Mouse (Mus musculus) MEL (cell line): ENCODE measurements at regions not wholly inside any gene's neighbourhood (a gene's known extent, or its start where the extent isn't known, plus 50 kb on each side); places are given as distances from the start of the nearest gene placed in this dataset.

Experiments
- CTCF ChIP-seq, 3 experiments: IDR thresholded peaks in 2 of 3; conservative IDR thresholded peaks in 1 of 3; 2 replicates each; pipeline ENCODE4 v1.5.1; 2011 to 2012; ENCODE audit warnings: low read length in 3 of 3, low read depth in 2 of 3, mild to moderate bottlenecking in 2 of 3, improper control_type of control experiment in 1 of 3, inconsistent platforms in 1 of 3, mixed read lengths in 1 of 3, moderate library complexity in 1 of 3; ENCODE audit not compliant: control insufficient read depth in 1 of 3, insufficient read depth in 1 of 3, poor library complexity in 1 of 3, severe bottlenecking in 1 of 3
- EP300 ChIP-seq, 2 experiments: IDR thresholded peaks; 2 replicates each; pipeline ENCODE4 v1.6.1; 2011; ENCODE audit warnings: improper control_type of control experiment in 2 of 2, low read length in 2 of 2, low read depth in 1 of 2, mild to moderate bottlenecking in 1 of 2
- GABPA ChIP-seq: IDR thresholded peaks from 2 replicates; pipeline ENCODE4 v1.6.1; 2012; ENCODE audit warnings: low read depth, mild to moderate bottlenecking, inconsistent platforms, low read length, improper control_type of control experiment, moderate library complexity
- HCFC1 ChIP-seq: IDR thresholded peaks from 2 replicates; pipeline ENCODE4 v1.6.1; 2012; ENCODE audit warnings: low read depth, mild to moderate bottlenecking, inconsistent platforms, low read length, improper control_type of control experiment, moderate library complexity
- KAT2A ChIP-seq: conservative IDR thresholded peaks from 2 replicates; pipeline ENCODE4 v1.6.1; 2012; ENCODE audit warnings: low read depth, low read length, improper control_type of control experiment, inconsistent platforms
- MAX ChIP-seq: IDR thresholded peaks from 2 replicates; pipeline ENCODE4 v1.6.1; 2011; ENCODE audit warnings: low read length, improper control_type of control experiment
- MXI1 ChIP-seq: IDR thresholded peaks from 2 replicates; pipeline ENCODE4 v1.6.1; 2011; ENCODE audit warnings: mild to moderate bottlenecking, low read depth, low read length, improper control_type of control experiment
- MYC ChIP-seq: IDR thresholded peaks from 2 replicates; pipeline ENCODE4 v1.6.1; 2011; ENCODE audit warnings: low read depth, mild to moderate bottlenecking, low read length, improper control_type of control experiment, moderate library complexity
- NELFE ChIP-seq: IDR thresholded peaks from 2 replicates; pipeline ENCODE4 v1.6.1; 2011; ENCODE audit warnings: low read depth, low read length, improper control_type of control experiment
- POLR2A ChIP-seq, 2 experiments: IDR thresholded peaks; 2 replicates each; pipeline ENCODE4 v1.6.1; 2011 to 2012; ENCODE audit warnings: low read length in 2 of 2, mild to moderate bottlenecking in 2 of 2, control low read depth in 1 of 2, improper control_type of control experiment in 1 of 2, low read depth in 1 of 2, moderate library complexity in 1 of 2; ENCODE audit not compliant: control insufficient read depth in 1 of 2, insufficient read depth in 1 of 2, poor library complexity in 1 of 2
- TBP ChIP-seq: IDR thresholded peaks from 2 replicates; pipeline ENCODE4 v1.8.0; 2011; ENCODE audit warnings: low read depth, low read length, improper control_type of control experiment
- TCF12 ChIP-seq: IDR thresholded peaks from 2 replicates; pipeline ENCODE4 v1.6.1; 2014; ENCODE audit warnings: low read depth, mild to moderate bottlenecking, inconsistent platforms, low read length, improper control_type of control experiment, moderate library complexity
- ZC3H11A ChIP-seq: IDR thresholded peaks from 2 replicates; pipeline ENCODE4 v1.6.1; 2012; ENCODE audit warnings: low read depth, mild to moderate bottlenecking, inconsistent platforms, low read length, improper control_type of control experiment

DNA sequence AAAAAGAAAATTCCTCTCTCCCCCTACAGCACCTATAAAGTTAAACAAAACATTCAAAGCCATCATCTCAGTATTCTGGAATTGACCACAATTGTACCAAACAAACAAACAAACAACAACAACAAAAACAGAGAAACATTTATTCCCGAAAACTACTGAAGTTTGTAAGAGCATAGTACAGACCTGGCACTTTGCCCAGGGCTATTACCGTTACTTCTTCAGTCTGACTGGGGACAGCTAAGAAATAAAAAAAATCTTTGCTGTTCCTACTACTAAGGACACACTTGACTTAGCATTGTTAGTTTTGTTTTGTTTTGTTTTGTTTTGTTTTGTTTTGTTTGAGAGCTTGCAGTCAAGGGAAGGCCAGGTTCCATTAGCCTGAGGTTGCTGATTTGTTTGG lies 113.0 kb upstream of the Acvr2a start:
- TF ChIP-seq KAT2A = no peak
- TF ChIP-seq CTCF (IDR thresholded peaks at IDR 0.05 in 2 of 3, conservative IDR thresholded peaks at IDR 0.05 in 1 of 3; ENCODE audit: control insufficient read depth in 1 of 3, insufficient read depth in 1 of 3, low read depth in 2 of 3, low read length in 3 of 3, poor library complexity in 1 of 3, severe bottlenecking in 1 of 3) = no peak
- no peak for TF ChIP-seq GABPA
- TF ChIP-seq EP300 (IDR thresholded peaks at IDR 0.05; ENCODE audit: low read depth in 1 of 2, low read length in 2 of 2) = no peak
- no peak for TF ChIP-seq POLR2A (IDR thresholded peaks at IDR 0.05; ENCODE audit: control insufficient read depth in 1 of 2, insufficient read depth in 1 of 2, low read depth in 1 of 2, low read length in 2 of 2, poor library complexity in 1 of 2)
- no peak for TF ChIP-seq TBP
- TF ChIP-seq HCFC1 = no peak
- no peak for TF ChIP-seq MAX
- no peak for TF ChIP-seq TCF12
- no peak for TF ChIP-seq MXI1
- no peak for TF ChIP-seq MYC
- no peak for TF ChIP-seq ZC3H11A
- TF ChIP-seq NELFE = no peak
